Mouse (Mus musculus): ENCODE measurements around the gene Psmb10. TPM values are rescaled to one million over a fixed set of nuclear protein-coding genes. Genes with fewer than 3 reads are reported as not detected.
A peak's percentile ranks its signal among the peaks of the same experiment; 100 is the strongest.

Gene Psmb10
- polyA plus RNA-seq, 1 experiment from 2014 or later = 59.4 TPM

DNA sequence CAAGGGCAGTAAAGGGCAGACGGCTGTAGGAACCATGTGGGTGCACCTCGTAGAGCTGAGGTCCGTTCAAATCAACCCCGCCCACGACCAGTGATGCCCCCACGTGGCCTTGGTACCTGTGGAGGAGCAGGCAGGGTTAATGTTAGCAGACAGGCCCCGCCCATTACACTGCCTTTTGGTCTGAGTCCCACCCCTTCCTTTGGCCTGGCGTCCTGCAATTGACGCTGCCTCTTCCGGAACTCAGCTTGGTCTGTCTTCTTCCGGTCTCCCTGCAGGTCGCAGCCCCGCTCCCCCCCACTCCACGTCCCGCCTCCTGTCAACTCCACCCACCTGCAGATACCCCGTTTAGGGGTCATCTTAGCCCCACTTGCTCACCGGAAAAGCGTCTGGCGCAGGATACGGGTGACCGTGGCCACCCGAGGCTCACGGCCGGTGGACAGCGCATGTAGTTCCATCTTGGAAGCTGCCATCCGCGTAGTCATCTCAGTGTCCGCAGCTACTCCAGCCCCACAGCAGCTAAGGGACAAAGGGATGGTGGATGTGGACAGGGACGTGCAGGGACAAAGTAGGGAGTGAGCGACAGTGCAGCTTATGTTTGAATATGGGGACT lies 1.3 kb downstream of the Psmb10 start:
- Histone ChIP-seq H3K4me3 (peak overlapping the region; percentile 68), H3K4me2 (peak overlapping the region; percentile 85), H3K27ac (peak overlapping the region; percentile 89), H3K9ac (peak overlapping the region; percentile 70), H3K9me3 (replicated peaks) (no peaks in the 10 kb centered on the region), H3K36me3 (peaks cover 10% of the 10 kb centered on the region; the same call in 1 of the 2 replicates), H3K4me1 (replicated peaks) (peaks cover 13% of the 10 kb centered on the region), H3K27me3 (no peaks in the 10 kb centered on the region)
- WGBS = 1% methylated on average over 30 of the region's 30 CpGs
- peak; percentile 87 for ATAC-seq (replicated peaks; ENCODE audit: insufficient number of reproducible peaks, insufficient read depth, low FRiP score, low read depth)

DNA sequence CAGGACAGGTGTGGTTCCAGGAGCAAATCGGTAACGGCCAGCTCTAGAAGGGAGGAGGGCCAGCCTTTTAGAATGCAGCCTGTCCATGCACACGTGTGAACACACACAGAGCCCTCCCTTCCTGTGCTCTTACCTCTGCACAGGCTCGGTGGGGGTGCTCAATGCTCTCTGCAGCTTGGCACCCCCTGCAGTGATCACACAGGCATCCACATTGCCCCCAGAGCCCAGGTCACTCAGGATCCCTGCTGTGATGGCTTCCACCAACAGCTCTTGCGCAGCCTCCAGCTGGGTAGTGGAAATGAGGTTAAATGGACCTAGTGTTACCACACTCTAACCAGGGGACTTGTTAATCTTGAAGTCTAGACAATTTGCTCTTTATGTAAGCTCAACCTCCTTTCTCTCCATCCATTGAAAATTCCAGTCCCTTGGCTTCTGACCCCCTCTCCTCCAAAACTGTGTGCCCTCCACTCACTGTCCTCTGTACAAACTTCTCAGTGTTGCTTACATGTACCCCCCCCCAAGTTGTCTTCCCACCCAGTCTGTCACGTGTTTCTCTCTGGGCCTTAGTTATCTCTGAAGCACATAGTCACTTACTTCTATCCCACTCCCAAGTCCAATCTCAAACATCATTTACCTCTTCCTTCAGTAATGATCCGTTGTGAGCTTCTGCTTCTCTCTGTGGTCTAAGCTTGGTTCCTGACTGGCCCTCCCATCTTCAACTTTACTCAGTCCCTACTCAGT lies 2.2 kb downstream of the Psmb10 start:
- Histone ChIP-seq H3K36me3 (0 out of 2 replicates have a peak, but pooled peaks cover 5% of the 10 kb centered on the region), H3K4me3 (peak overlapping the region; percentile 68), H3K9me3 (replicated peaks) (no peaks in the 10 kb centered on the region), H3K9ac (peak overlapping the region; percentile 70), H3K27ac (peak overlapping the region; percentile 89), H3K4me2 (peak overlapping the region; percentile 85), H3K4me1 (replicated peaks) (peaks cover 13% of the 10 kb centered on the region), H3K27me3 (no peaks in the 10 kb centered on the region)
- WGBS = 25% methylated on average over 7 of the region's 7 CpGs
- ATAC-seq (replicated peaks; ENCODE audit: insufficient number of reproducible peaks, insufficient read depth, low FRiP score, low read depth) = no peak

- Histone ChIP-seq H3K4me2 (no peak overlapping the region), H3K4me3 (no peak overlapping the region), H3K27me3 (no peaks in the 10 kb centered on the region), H3K9ac (no peak overlapping the region), H3K36me3 (0 out of 2 replicates have a peak, but pooled peaks cover 8% of the 10 kb centered on the region), H3K4me1 (replicated peaks) (peaks cover 16% of the 10 kb centered on the region), H3K27ac (no peak overlapping the region), H3K9me3 (replicated peaks) (no peaks in the 10 kb centered on the region)
- WGBS = 56% methylated on average over 6 of the region's 6 CpGs
- ATAC-seq (replicated peaks; ENCODE audit: insufficient number of reproducible peaks, insufficient read depth, low FRiP score, low read depth) = no peak
Observed at GRCm38 (mm10) chr8:105935105-105935504, 3.1 kb downstream of the Psmb10 start.

GRCm38 (mm10) chr8:105933762-105934161 lies 4.5 kb downstream of the Psmb10 start, which contains the start of gene Ctrl:
Gene Ctrl (minus strand): TSS chr8:105933862.
- Histone ChIP-seq H3K4me3 (no peak within 1 kb of the TSS), H3K4me1 (replicated peaks) (peaks cover 16% of the 10 kb centered on the region), H3K27ac (no peak within 1 kb of the TSS), H3K36me3 (0 out of 2 replicates have a peak, but pooled peaks cover 10% of the 10 kb centered on the region), H3K9me3 (replicated peaks) (no peaks in the 10 kb centered on the region), H3K4me2 (no peak within 1 kb of the TSS), H3K9ac (no peak within 1 kb of the TSS), H3K27me3 (no peaks in the 10 kb centered on the region)
- ATAC-seq (replicated peaks; ENCODE audit: insufficient number of reproducible peaks, insufficient read depth, low FRiP score, low read depth) = no peak
- WGBS = 90% methylated on average over 2 of the region's 2 CpGs

GRCm38 (mm10) chr8:105932525-105932924 lies 5.7 kb downstream of the Psmb10 start:
- Histone ChIP-seq H3K4me3 (no peak overlapping the region), H3K9ac (no peak overlapping the region), H3K36me3 (0 out of 2 replicates have a peak, but pooled peaks cover 10% of the 10 kb centered on the region), H3K4me1 (replicated peaks) (peaks cover 12% of the 10 kb centered on the region), H3K4me2 (no peak overlapping the region), H3K27me3 (no peaks in the 10 kb centered on the region), H3K9me3 (replicated peaks) (no peaks in the 10 kb centered on the region), H3K27ac (no peak overlapping the region)
- 85% methylated on average over 11 of the region's 11 CpGs for WGBS
- ATAC-seq (replicated peaks; ENCODE audit: insufficient number of reproducible peaks, insufficient read depth, low FRiP score, low read depth) = no peak

DNA sequence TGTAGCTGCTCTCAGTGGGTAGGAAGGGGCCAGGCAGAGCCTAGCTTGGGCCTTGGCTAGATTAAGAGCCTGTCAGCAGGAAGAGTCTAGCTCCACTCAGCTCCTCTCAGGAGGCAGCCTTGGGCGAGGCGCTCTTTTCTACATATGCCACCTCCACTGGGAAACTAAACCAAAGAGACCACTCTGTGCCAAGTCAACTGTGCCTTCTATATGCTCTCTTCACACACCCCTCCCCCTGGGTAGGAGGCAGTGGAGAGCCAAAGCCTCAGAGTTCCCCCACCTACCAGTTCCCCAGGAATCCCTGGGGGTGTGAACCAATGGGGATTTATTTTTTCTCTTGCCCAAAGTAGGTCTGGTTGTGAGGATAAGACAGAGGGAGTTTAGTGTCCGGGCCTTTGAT lies 7.0 kb downstream of the Psmb10 start:
- Histone ChIP-seq H3K4me3 (no peak overlapping the region), H3K4me2 (no peak overlapping the region), H3K9me3 (replicated peaks) (no peaks in the 10 kb centered on the region), H3K9ac (no peak overlapping the region), H3K27me3 (no peaks in the 10 kb centered on the region), H3K27ac (no peak overlapping the region), H3K4me1 (replicated peaks) (peaks cover 8% of the 10 kb centered on the region; the same call in 1 of the 2 replicates), H3K36me3 (0 out of 2 replicates have a peak, but pooled peaks cover 10% of the 10 kb centered on the region)
- ATAC-seq (replicated peaks; ENCODE audit: insufficient number of reproducible peaks, insufficient read depth, low FRiP score, low read depth) = no peak
- 78% methylated on average over 3 of the region's 3 CpGs for WGBS

DNA sequence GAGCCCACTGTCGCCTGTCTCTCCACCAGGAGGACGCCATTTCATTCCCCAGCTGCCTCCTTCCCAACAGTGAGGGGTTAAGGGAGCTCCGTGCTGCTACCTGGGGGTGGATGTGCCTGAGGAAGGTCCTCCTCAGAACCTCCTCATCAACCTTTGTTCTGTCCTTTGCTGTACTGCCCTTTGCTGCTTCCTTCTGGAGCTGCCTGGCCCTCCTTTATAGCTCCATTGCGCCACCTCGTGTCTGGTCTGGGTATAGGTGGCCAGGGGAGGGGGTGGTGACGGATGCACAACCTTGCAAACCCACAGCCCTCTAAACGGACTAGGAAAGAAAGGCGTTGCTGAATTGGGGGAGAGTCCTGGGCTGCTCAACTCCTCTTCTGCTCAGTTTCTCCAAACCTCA lies 7.6 kb downstream of the Psmb10 start:
- no peaks in the 10 kb centered on the region for H3K27me3 ChIP-seq
- H3K9me3 ChIP-seq (replicated peaks) = no peaks in the 10 kb centered on the region
- H3K4me3 ChIP-seq = no peak overlapping the region
- H3K4me2 ChIP-seq = no peak overlapping the region
- H3K36me3 ChIP-seq = 0 out of 2 replicates have a peak, but pooled peaks cover 10% of the 10 kb centered on the region
- 0 out of 2 replicates have a peak overlapping the region, but pooled peaks have one; percentile 2 for H3K9ac ChIP-seq
- H3K27ac ChIP-seq = peak overlapping the region; percentile 15; the same call in 1 of the 2 replicates
- 16% methylated on average over 8 of the region's 8 CpGs for WGBS
- no peak for ATAC-seq (replicated peaks; ENCODE audit: insufficient number of reproducible peaks, insufficient read depth, low FRiP score, low read depth)
- 0 out of 2 replicates have a peak, but pooled peaks cover 3% of the 10 kb centered on the region for H3K4me1 ChIP-seq (replicated peaks)

DNA sequence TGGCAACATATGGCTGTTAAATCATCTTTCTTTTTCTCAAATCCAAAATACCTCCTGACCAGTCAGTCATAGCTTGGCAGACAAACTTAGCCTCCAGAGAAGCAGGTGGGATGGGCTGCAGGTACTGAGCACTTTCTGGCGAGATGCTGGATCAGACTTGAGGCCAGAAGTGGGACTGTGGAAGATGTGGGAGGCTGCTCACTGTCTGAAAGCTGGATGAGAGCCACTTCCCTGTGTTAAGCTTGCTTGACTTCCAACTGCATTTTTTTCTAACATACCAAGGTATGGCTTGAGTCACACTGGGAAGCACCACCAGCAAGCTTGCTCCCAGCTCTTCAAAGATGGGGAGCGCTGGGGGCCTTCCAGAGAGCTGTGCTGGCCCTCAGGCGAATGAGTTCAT lies 13.1 kb downstream of the Psmb10 start:
- no peaks in the 10 kb centered on the region for H3K27me3 ChIP-seq
- WGBS = 66% methylated on average over 3 of the region's 3 CpGs
- no peak for ATAC-seq (replicated peaks; ENCODE audit: insufficient number of reproducible peaks, insufficient read depth, low FRiP score, low read depth)

GRCm38 (mm10) chr8:105919390-105919789 lies 18.9 kb downstream of the Psmb10 start:
- 74% methylated on average over 3 of the region's 3 CpGs for WGBS
- H3K36me3 ChIP-seq = peaks cover 13% of the 10 kb centered on the region; the same call in 1 of the 2 replicates

More for the DNA sequence above, 13.1 kb downstream of the Psmb10 start:
- Histone ChIP-seq H3K9me3 (replicated peaks) (no peaks in the 10 kb centered on the region), H3K27ac (no peak overlapping the region), H3K4me1 (replicated peaks) (peaks cover 8% of the 10 kb centered on the region; the same call in 1 of the 2 replicates), H3K36me3 (peaks cover 6% of the 10 kb centered on the region; the same call in 1 of the 2 replicates), H3K4me2 (no peak overlapping the region), H3K9ac (no peak overlapping the region), H3K4me3 (no peak overlapping the region)

GRCm38 (mm10) chr8:105900941-105901616 lies 37.2 kb downstream of the Psmb10 start:
- ATAC-seq (replicated peaks; ENCODE audit: insufficient number of reproducible peaks, insufficient read depth, low FRiP score, low read depth) = no peak
- Histone ChIP-seq H3K4me3 (peak overlapping the region; percentile 97), H3K9me3 (replicated peaks) (no peaks in the 10 kb centered on the region), H3K27me3 (no peaks in the 10 kb centered on the region), H3K9ac (peak overlapping the region; percentile 99), H3K36me3 (no peaks in the 10 kb centered on the region), H3K27ac (peak overlapping the region; percentile 93), H3K4me2 (peak overlapping the region; percentile 70), H3K4me1 (replicated peaks) (peaks cover 12% of the 10 kb centered on the region)
- 26% methylated on average over 16 of the region's 16 CpGs for WGBS

More at GRCm38 (mm10) chr8:105919390-105919789, 18.9 kb downstream of the Psmb10 start:
- Histone ChIP-seq H3K27ac (no peak overlapping the region), H3K27me3 (no peaks in the 10 kb centered on the region), H3K9ac (no peak overlapping the region), H3K9me3 (replicated peaks) (no peaks in the 10 kb centered on the region), H3K4me1 (replicated peaks) (peaks cover 6% of the 10 kb centered on the region; the same call in 1 of the 2 replicates), H3K4me3 (no peak overlapping the region), H3K4me2 (no peak overlapping the region)
- ATAC-seq (replicated peaks; ENCODE audit: insufficient number of reproducible peaks, insufficient read depth, low FRiP score, low read depth) = no peak

Data from heart, embryonic 15.5 days (tissue).